Mouse (Mus musculus): ENCODE data around the gene Gpr156.
A peak's percentile ranks its signal among the peaks of the same experiment; 100 is the strongest.

Gpr156 gene

GRCm38 (mm10) chr16:37916138-37916817 lies at the start of gene Gpr156:
TSS of gene Gpr156 (plus strand) at chr16:37916496.
- DNase-seq (ENCODE audit: low read depth, low spot score): peak; percentile 49

DNA sequence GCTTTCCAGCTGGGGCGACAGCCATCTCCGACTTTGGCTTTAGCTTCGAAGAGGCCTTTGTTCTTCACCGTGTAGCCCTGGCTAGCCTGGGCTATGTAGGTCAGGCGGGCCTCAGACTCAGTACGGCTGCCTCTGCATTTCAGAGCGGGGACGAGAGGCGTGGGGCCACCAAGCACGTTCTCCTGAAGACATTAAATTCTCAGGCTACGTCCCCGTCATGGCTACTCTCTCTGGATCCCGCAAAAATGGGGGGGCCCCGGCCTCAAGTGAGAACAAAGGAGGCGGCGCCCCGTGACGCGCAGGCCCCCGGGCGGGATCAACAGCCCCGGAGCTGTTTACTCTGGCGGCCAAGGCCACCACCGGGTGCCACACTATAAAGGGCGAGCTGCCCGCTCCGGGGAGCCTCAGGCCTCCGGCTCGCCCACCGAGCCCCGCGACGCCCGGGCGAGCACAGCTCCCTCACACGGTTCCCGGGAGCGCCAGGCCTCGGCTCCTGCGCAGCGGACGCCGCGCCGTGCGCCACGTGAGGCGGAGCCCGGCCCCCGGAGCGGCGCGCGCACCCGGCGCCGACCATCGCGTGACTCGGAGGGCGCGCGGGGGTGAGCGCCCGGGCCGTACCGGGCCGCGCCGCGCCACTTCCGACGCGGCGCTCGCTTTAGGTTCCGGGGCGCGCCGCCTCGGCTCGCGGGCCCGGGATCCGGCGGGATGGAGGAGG lies 48.3 kb upstream of the Gpr156 start, which contains the start of gene Lrrc58:
Gene Lrrc58 (plus strand): TSS at position 599 of the 715 bp plus-strand sequence.
- peak; percentile 79 for DNase-seq (ENCODE audit: low read depth, low spot score)

GRCm38 (mm10) chr16:37868506-37869469 lies 47.5 kb upstream of the Gpr156 start:
- DNase-seq (ENCODE audit: low read depth, low spot score): peak; percentile 73

- no peak for DNase-seq (ENCODE audit: low read depth, low spot score)
These were observed 46.6 kb upstream of the Gpr156 start for GRCm38 (mm10) chr16:37869470-37870231.

- no peak for DNase-seq (ENCODE audit: low read depth, low spot score)
These were observed 45.1 kb upstream of the Gpr156 start for GRCm38 (mm10) chr16:37871112-37871715.

DNA sequence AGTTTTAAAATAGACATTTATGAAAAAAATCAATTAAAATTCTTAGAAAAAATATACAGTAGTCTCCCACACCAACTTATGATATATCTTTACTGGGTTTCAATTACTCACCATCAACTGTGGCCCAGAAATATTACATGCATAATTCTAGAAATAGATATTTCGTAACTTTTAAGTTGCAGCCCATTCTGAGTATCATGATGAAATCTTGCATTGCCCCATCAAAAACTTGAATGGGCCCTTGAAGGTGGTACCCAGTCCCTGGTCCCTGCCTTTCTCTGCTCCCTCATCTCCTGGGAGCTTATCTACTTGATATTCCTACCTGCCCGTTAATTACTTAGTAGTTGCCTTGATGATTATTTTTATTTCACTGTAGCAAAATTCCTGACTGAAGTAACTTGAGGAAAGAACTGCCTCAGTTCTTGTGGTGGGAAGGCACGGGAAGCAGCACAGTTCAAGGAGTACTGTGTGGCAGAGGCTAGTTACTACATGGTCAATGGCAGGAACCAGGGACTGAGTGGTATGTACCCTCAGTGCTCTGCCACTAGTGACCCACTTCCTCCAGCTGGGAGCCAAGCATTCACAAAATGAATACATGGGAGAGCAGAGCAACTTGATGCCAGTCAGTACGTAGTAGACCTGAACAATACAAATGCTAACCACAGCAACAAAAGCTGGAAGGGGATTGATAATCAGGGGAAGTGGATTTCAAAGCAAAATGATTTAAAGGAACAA lies 41.6 kb upstream of the Gpr156 start:
- DNase-seq (ENCODE audit: low read depth, low spot score): no peak

DNA sequence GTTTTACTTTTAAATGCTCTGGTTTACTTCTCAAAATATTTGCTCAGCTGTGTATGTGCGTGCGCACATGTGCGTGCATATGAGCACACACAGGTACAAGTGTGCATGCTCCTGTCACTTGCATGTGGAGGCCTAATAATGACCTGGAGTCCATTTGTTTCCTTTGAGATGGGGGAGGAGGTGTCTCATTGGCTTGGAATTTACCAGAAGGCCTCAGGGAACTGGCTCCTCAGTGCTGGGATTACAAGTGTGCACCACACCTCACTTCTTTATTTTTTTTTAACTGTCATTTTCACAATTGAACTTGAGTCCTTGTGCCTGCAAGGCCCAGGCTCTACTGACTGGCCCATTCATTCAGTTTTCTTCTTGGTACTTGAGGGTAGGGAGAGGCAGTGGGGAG lies 38.9 kb upstream of the Gpr156 start:
- DNase-seq (ENCODE audit: low read depth, low spot score): no peak

DNA sequence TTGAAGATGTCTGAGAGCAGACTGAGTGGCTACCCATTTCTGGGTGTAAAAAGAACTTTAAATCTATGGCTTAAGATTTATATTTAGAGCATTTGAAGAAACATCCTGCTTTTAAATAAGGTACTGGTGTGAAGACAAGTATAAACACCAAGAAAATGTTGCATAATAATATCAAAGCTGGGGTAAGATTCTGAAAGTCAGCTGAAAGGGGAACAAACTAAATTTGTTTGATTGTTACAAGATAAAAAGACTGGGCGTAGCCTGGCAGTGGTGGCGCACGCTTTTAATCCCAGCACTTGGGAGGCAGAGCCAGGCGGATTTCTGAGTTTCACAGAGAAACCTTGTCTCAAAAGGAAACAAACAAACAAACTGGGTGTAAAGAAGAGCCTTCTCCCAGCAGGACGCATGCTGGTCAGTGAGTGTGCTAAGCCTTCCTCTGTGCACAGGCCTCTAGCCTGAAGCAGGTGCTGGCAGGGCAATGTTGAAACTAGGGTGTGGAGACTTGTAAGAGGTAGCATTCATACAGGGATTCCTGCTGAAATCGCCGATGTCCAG lies 37.3 kb upstream of the Gpr156 start:
- no peak for DNase-seq (ENCODE audit: low read depth, low spot score)

- DNase-seq (ENCODE audit: low read depth, low spot score): no peak
These were observed 36.4 kb upstream of the Gpr156 start for GRCm38 (mm10) chr16:37879750-37880419.

GRCm38 (mm10) chr16:37881168-37881567 lies 35.1 kb upstream of the Gpr156 start:
- no peak for DNase-seq (ENCODE audit: low read depth, low spot score)

DNA sequence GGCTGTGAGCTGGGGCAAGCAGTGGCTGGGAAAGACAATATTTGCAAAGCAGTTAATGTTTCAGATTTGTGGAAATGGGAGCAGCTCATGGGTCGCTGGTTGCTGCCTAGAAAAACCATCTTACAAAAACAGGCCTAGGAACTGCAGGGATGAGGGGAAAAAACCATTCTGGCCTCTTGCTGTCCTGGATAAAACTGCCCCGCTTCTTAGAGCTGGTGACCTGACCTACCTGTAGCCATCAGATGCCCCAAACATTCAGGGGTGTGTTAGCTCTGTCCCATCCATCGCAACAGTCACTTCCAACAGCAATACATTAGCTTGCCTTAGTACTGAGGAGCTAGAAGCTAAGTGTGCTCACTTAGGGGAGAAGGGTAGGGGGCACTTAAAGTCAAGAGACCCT lies 27.3 kb upstream of the Gpr156 start:
- DNase-seq (ENCODE audit: low read depth, low spot score): no peak

GRCm38 (mm10) chr16:37892667-37893066 lies 23.6 kb upstream of the Gpr156 start:
- DNase-seq (ENCODE audit: low read depth, low spot score): peak; percentile 63

DNA sequence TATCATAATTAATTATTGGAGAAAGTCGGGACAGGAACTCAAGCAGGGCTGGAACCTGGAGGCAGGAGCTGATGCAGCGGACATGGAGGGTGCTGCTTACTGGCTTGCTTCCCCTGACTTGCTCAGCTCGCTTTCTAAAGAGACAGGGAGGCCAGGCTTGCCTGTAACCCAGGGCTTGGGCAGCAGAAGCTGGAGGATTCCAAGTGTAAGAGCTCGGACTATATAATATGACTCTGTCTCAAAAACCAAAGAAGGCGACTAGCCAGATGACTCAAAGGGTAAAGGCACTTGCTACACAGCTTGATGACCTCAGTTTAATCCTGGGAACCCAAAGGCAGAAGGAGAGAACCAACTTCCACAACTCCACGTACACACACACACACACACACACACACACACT lies 22.9 kb upstream of the Gpr156 start:
- no peak for DNase-seq (ENCODE audit: low read depth, low spot score)

DNA sequence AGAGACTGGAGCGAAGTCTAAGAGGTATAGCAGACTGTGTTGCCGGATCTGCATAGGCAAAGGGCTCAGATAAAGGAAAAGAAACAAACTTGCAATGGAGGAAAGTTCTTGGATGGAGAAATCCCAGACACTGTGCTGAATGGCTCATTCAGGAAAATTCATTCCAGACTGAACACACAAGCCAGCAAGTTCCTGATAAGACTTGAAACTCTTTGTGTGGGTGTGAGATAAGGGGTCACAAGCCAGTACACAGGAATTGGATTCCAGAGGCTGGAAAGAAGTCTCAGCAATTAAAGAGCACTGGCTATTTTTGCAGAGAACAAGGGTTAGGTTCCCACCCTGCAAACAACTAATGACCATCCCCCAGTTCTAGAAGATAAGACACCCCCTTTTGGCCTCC lies 22.4 kb upstream of the Gpr156 start:
- DNase-seq (ENCODE audit: low read depth, low spot score): no peak

GRCm38 (mm10) chr16:37898790-37899189 lies 17.5 kb upstream of the Gpr156 start:
- DNase-seq (ENCODE audit: low read depth, low spot score): no peak

GRCm38 (mm10) chr16:37899357-37899756 lies 16.9 kb upstream of the Gpr156 start:
- peak; percentile 73 for DNase-seq (ENCODE audit: low read depth, low spot score)

GRCm38 (mm10) chr16:37901318-37901717 lies 15.0 kb upstream of the Gpr156 start:
- no peak for DNase-seq (ENCODE audit: low read depth, low spot score)

DNA sequence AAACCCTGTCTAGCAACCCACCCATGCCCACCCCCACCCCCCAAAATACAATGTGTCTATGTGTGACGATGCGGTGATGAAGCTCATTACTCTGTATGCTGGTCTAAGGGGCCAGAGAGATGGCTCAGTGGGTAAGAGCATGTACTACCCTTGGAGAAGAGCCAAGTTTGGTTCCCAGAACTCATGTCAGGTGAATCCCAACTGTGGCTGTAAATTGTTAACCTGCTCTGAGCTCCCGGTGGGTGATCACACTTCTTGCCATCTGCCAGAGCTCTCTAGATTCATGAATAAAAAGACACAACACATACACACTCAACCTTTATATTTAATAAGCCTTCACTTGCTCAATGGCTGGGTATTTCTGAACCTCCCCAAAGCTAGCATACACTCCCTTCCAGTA lies 9.8 kb upstream of the Gpr156 start:
- DNase-seq (ENCODE audit: low read depth, low spot score): no peak

DNA sequence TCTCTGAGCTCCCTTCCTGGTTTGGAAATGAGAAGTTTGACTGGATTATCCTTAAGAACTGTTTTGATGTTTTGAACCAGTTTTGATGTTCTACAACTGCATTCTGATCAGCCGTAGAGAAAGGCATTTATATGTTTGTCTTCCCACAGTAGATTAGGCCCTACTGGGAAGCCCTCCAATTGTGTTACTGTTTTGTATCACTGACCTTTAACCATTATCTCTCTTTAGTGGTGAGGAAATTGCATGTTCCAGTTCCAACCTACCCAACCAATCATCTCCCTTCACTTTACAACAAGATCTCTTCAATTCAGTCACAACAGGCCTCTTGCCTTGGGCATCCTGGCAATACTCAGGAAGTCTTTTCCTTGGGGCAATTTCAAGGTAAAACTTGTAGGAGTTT lies 5.2 kb upstream of the Gpr156 start:
- no peak for DNase-seq (ENCODE audit: low read depth, low spot score)
